Mouse (Mus musculus): Measurements from ENCODE around the gene Dnajb4. TPM values are rescaled to one million over a fixed set of nuclear protein-coding genes. Genes with fewer than 3 reads are reported as not detected.

The Dnajb4 gene
- total RNA-seq, 2 experiments from 2014 or later = 45.5 to 85.8 TPM

- DNase-seq = no peak
- Histone ChIP-seq H3K27ac (peak overlapping the region; percentile 48), H3K4me3 (peak overlapping the region; percentile 76)
- intact Hi-C loops (cut with DNase I) = no loop called here
- TF ChIP-seq CTCF (IDR thresholded peaks at IDR 0.05) = no peak
Observed at GRCm38 (mm10) chr3:152189306-152189705, 20.8 kb downstream of the Dnajb4 start.

- peak; percentile 23 for DNase-seq
- TF ChIP-seq CTCF (IDR thresholded peaks at IDR 0.05) = no peak
- intact Hi-C loops (cut with DNase I) = no loop called here
- Histone ChIP-seq H3K27ac (no peak overlapping the region), H3K4me3 (peak overlapping the region; percentile 8; the same call in 1 of the 2 replicates)
Observed at GRCm38 (mm10) chr3:152186106-152186505, 24.0 kb downstream of the Dnajb4 start.

- intact Hi-C loops (cut with DNase I) = no loop called here
Observed at GRCm38 (mm10) chr3:152183522-152183921, 26.6 kb downstream of the Dnajb4 start.

DNA sequence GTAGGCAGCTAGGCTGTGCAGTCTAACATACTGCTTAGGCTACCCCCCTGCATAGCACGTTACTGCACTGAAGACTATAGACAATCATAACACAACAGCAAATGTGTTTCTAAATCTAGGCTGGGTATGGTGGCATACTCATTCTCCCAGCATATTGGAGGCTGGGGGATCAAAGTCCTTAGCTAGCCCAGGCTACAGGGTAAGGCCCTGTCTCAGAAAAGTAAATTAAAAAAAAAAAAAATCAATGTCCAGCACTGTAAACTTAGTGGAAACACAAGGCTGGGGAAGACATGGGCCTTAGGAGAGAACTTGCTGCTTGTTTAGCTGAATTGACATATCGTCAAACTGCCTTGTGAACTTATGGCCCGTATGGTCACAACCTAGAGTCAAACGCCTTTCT is 29.5 kb downstream of the Dnajb4 start:
- DNase-seq = no peak
- Histone ChIP-seq H3K4me3 (no peak overlapping the region), H3K27ac (no peak overlapping the region)
- intact Hi-C loops (cut with DNase I) = no loop called here
- TF ChIP-seq CTCF (IDR thresholded peaks at IDR 0.05) = no peak

More at GRCm38 (mm10) chr3:152183522-152183921, 26.6 kb downstream of the Dnajb4 start:
- DNase-seq = no peak
- no peak overlapping the region for H3K27ac ChIP-seq
- H3K4me3 ChIP-seq = no peak overlapping the region
- no peak for TF ChIP-seq CTCF (IDR thresholded peaks at IDR 0.05)

DNA sequence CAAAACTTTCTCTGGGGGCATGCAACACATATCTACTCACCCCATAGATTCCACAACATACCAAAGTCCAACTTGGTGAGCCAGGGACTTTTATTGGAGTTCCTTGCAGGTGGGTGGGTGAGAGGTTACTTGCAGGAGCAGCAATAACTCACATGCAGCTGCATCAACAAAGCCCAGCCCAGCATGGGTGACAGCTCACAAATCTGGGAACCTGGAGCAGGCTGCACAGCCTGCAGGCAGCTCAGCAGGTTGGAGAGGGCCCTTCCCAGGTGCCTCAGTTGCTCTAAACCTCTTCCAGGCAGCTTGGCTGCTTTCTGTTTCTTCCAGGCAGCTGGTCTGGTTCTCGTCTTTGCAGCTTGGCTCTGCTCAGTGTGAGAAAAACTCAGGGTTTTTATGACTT is 30.8 kb downstream of the Dnajb4 start:
- TF ChIP-seq CTCF (IDR thresholded peaks at IDR 0.05) = no peak
- intact Hi-C loops (cut with DNase I) = no loop called here
- no peak for DNase-seq
- Histone ChIP-seq H3K27ac (no peak overlapping the region), H3K4me3 (no peak overlapping the region)

DNA sequence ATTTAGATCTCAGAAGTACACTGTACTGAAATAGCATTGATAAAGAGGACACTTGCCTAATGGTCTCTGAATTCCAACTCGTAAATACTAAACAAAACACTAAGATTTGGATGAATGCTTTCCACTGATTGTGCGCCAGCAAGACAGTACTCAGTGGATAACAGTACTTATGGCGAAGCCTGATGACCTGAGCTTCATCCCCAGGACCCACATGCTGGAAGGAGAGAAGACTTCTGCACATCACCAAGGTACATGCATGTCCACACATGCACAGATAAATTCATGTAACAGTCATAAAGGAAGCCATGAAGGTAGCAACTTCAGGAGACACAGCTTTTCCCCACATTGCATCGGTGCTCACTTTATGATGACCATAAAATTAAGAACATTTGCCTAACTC is 31.3 kb downstream of the Dnajb4 start:
- intact Hi-C loops (cut with DNase I) = no loop called here
- H3K4me3 ChIP-seq = no peak overlapping the region
- no peak overlapping the region for H3K27ac ChIP-seq
- no peak for TF ChIP-seq CTCF (IDR thresholded peaks at IDR 0.05)
- no peak for DNase-seq

GRCm38 (mm10) chr3:152172322-152172935 is 37.7 kb downstream of the Dnajb4 start:
- intact Hi-C loops (cut with DNase I) = no loop called here
- Histone ChIP-seq H3K27ac (no peak overlapping the region), H3K4me3 (no peak overlapping the region)
- TF ChIP-seq CTCF (IDR thresholded peaks at IDR 0.05) = no peak
- DNase-seq = no peak

- DNase-seq = no peak
- intact Hi-C loops (cut with DNase I) = no loop called here
- no peak for TF ChIP-seq CTCF (IDR thresholded peaks at IDR 0.05)
- Histone ChIP-seq H3K4me3 (no peak overlapping the region), H3K27ac (no peak overlapping the region)
Observed at GRCm38 (mm10) chr3:152171862-152172261, 38.2 kb downstream of the Dnajb4 start.

DNA sequence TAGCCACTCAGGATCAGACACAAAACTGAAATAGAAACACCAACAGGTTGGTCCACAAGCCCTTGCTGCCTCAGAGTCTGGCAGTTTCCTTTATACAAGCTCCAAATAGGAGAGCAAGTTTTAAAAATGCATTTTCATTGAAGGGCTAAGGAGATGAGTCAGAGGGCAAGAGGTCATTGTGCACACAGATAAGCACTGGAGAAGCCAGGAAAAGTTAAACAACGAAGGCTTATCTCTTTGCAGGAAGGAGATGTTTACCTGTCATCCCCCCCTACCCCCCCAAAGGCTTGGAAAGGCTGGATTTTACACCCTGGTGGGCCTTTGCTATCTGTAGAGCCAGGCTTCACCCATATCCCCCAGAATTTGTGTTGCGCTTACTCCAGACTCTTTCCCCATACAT is 38.9 kb downstream of the Dnajb4 start:
- Histone ChIP-seq H3K4me3 (no peak overlapping the region), H3K27ac (no peak overlapping the region)
- intact Hi-C loops (cut with DNase I) = no loop called here
- no peak for TF ChIP-seq CTCF (IDR thresholded peaks at IDR 0.05)
- no peak for DNase-seq

DNA sequence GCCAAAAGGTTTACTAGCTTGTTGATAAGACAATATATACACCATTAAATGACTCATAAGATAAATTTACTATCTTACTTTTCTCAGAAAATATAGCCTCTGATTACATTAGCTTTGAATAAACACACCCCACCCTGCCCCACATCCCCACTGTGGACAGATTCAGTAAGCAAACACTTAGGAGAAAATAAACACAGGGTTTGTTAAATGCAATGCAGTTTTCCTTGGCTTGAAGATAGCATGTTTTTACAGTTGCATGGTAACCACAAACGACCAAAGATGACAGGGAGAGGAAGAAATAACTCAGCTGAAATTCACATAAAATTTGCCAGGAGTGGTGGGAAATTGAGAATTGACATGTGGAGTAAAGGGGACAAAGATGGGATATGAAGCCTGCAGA is 39.7 kb downstream of the Dnajb4 start:
- no peak for TF ChIP-seq CTCF (IDR thresholded peaks at IDR 0.05)
- intact Hi-C loops (cut with DNase I) = no loop called here
- no peak overlapping the region for H3K4me3 ChIP-seq
- DNase-seq = no peak
- H3K27ac ChIP-seq = no peak overlapping the region

DNA sequence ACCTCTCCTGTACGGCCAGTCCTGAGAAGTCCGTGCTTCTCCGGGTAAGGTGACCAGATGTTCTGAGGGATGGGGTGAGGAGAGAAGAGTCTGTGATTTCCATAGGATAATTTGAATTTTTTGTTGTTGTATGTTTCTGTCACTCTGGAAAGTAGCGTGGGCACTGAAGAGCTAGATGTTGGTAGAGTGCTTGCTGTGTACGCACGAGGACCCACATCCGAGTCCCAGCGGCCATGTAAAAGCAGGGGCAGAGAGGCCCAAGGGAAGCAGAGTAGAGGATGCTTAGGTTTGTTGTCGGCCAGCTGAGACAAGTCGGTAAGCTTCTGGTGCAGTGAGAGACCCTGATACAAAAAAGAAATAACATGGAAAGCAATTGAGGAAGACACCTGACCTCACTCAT is 42.1 kb downstream of the Dnajb4 start:
- Histone ChIP-seq H3K4me3 (no peak overlapping the region), H3K27ac (no peak overlapping the region)
- no peak for DNase-seq
- intact Hi-C loops (cut with DNase I) = no loop called here
- no peak for TF ChIP-seq CTCF (IDR thresholded peaks at IDR 0.05)

DNA sequence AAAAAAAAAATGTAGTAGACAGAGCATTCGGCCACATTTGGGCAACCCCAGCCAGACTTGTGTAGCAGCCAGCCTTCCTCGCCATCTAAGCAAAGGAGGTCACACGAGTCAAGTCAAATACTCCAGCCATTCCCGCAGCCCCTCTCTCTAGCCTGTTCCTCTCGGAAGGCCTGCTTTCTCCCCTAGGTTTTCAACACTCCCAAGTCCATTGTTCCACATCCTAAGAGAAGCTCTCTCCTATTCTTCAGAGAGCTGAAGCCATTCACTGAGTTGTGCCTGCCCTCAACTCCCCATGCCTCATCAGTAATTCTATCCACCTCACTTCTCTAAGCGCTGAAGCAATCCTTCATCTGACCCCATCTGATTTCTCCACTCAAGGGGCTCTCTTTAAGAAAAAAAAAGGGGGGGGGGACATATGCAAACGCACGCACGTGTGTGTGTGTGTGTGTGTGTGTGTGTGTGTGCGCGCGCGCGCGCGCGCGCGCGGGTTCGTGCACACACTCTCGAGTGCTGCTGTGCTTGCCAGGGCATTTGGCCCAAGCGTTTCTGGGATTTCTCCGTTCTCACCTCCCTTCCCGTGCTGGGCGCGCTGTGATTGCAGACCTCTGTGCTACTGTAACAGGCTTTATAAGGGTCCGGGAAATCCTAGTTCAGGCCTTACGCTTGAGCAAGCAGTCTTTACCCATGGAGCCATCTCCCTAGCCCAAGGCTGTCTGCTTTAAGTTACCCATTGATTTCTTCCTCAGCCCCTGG is 43.2 kb downstream of the Dnajb4 start:
- TF ChIP-seq CTCF (IDR thresholded peaks at IDR 0.05) = no peak
- Histone ChIP-seq H3K4me3 (peak overlapping the region; percentile 3), H3K27ac (no peak overlapping the region)
- DNase-seq = no peak
- intact Hi-C loops (cut with DNase I) = no loop called here

- intact Hi-C loops (cut with DNase I) = no loop called here
- DNase-seq = no peak
- peak within 1 kb of the TSS; percentile 83 for H3K4me3 ChIP-seq
- TF ChIP-seq CTCF (IDR thresholded peaks at IDR 0.05) = no peak
- H3K27ac ChIP-seq = peak within 1 kb of the TSS; percentile 72
Observed at GRCm38 (mm10) chr3:152166099-152166423, 44.0 kb downstream of the Dnajb4 start, which contains the start of gene Gipc2. Gene Gipc2, minus strand, starts transcription at chr3:152166230.
